ENCODE assay signal across 26 mouse cellular contexts in the genomic region with DNA sequence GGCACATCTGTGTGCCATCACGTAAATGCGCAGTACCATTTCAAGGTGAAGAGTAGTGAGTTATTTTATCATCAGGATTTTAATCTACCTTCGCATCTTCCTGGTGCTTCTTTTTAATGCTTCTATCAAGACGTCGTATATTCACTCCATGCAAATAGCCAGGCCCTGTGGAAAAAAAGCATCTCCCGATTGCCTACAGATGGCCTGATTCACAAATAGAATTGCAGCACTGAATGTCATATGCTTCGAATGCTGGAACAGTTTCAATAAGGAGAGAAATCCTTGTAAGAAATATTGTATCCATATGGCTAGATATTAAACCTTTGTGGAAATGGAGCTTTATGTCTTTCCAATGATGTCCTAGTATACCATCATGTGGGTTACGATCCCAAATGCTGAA.
DNase-seq lines count a peak whose midpoint lies in the region; ATAC-seq and TF ChIP-seq lines count a peak whose summit lies in the region.
"Had no signal": no experiment of that assay in that cellular context is flagged by ENCODE, and none has a peak within 500 bp of the region (broad histone marks: within the 10 kb centered on the region; RNA-seq: fewer than 3 reads in every experiment).

No protein-coding gene starts in this region.

- peak overlapping the region; percentile 22; the same call in 1 of the 2 replicates for H3K27ac ChIP-seq in left cerebral cortex, adult 2 months
- H3K27ac ChIP-seq: embryonic facial prominence, embryonic 13.5 days; heart, embryonic 10.5 days; hindbrain, postnatal 0 days; limb, embryonic 12.5 days; liver, embryonic 12.5 days; midbrain, embryonic 12.5 days; stomach, embryonic 15.5 days had no signal

- intact Hi-C loops in left cerebral cortex, adult 2 months (cut with DNase I) = no loop called here

- no peak overlapping the region for H3K4me3 ChIP-seq in left cerebral cortex, adult 2 months
- H3K4me3 ChIP-seq: embryonic facial prominence, embryonic 13.5 days; heart, embryonic 10.5 days; limb, embryonic 12.5 days; liver, embryonic 12.5 days; midbrain, embryonic 12.5 days; stomach, embryonic 15.5 days had no signal

- peak; percentile 57; the same call in 1 of the 2 replicates for ATAC-seq in frontal cortex, adult (ENCODE audit: low TSS enrichment)
- ATAC-seq: hindbrain, postnatal 0 days; intestine, embryonic 16.5 days; liver, embryonic 12.5 days; Patski had no signal

- no peak for DNase-seq in frontal cortex, postnatal 14 days (ENCODE audit: low spot score in 2 of 2)
- DNase-seq in left cerebral cortex, adult 2 months (ENCODE audit: extremely low spot score in 1 of 2, low spot score in 2 of 2) = no peak
- no peak for DNase-seq in left cerebral cortex, adult 11 months (ENCODE audit: low spot score)
- DNase-seq in brain, adult 2 months (ENCODE audit: low read depth, low spot score) = peak; percentile 75
- peak; percentile 37 for DNase-seq in brain, embryonic 18.5 days (ENCODE audit: low read depth, low spot score)
- no peak for DNase-seq in lung, postnatal 36 days
- DNase-seq: B cell, adult 2 months; cerebellum, adult 2 months; cerebellum, postnatal 25 days; kidney, adult 9 months; kidney, postnatal 14 days; lung, adult 18-20 months; lung, postnatal 14 days; right cerebral cortex, postnatal 4 days; thymus, adult 18-20 months; thymus, postnatal 36 days had no signal

- TF ChIP-seq CTCF in left cerebral cortex, adult 2 months (IDR thresholded peaks at IDR 0.05) = no peak

Comparison
In these comparisons a context has a peak if more than half of its experiments do, and no peak if none do; other contexts are left out.
1. DNase-seq: peak in brain, adult 2 months (single experiment) and brain, embryonic 18.5 days (single experiment); none in frontal cortex, postnatal 14 days (0 of 2), left cerebral cortex, adult 2 months (0 of 2), left cerebral cortex, adult 11 months (single experiment) and lung, postnatal 36 days (single experiment).